Comparison of ENCODE assay signal across 15 mouse cellular contexts in the genomic region with DNA sequence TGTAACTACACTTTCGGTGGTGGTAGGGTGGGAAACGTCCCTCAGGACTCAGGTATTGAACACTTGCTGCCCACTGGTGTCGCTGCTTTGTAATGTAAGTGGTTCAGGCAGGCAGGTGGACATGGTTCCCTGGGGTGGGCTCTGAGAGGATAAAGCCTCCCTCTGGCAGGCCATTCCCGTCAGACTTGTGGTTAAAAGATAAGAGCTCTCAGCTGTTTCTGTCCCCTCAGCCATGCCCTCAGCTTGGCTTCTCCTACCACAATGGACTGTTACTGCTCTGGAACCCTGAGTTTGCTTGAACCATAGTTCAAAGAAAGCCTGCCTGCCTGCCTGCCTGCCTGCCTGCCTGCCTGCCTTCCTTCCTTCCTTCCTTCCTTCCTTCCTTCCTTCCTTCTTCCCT.
"Had no signal": no experiment of that assay in that cellular context is flagged by ENCODE, and none has a peak within 500 bp of the region (broad histone marks: within the 10 kb centered on the region; RNA-seq: fewer than 3 reads in every experiment).

No protein-coding gene starts in this region.

- H3K4me1 ChIP-seq: limb, embryonic 13.5 days; midbrain, embryonic 12.5 days had no signal

- H3K27ac ChIP-seq: layer of hippocampus, adult 2 months; limb, embryonic 13.5 days; liver, embryonic 14.5 days; midbrain, embryonic 12.5 days had no signal

- ATAC-seq: midbrain, embryonic 16.5 days had no signal

- H3K4me2 ChIP-seq: limb, embryonic 13.5 days; lung, embryonic 14.5 days; midbrain, embryonic 12.5 days had no signal

- H3K9ac ChIP-seq: limb, embryonic 13.5 days; liver, embryonic 14.5 days; lung, embryonic 14.5 days; midbrain, embryonic 12.5 days had no signal

- DNase-seq: kidney, adult 11 months; kidney, adult 9 months; kidney, postnatal 10 days; kidney, postnatal 4 days; left cerebral cortex, postnatal 4 days; lung, embryonic 14.5 days; lung, postnatal 10 days; lung, postnatal 4 days; right cerebral cortex, postnatal 14 days; thymus, postnatal 36 days had no signal

- H3K9me3 ChIP-seq: limb, embryonic 13.5 days; midbrain, embryonic 12.5 days had no signal

- H3K27me3 ChIP-seq: limb, embryonic 13.5 days; midbrain, embryonic 12.5 days had no signal

- H3K4me3 ChIP-seq: layer of hippocampus, adult 2 months; limb, embryonic 13.5 days; midbrain, embryonic 12.5 days had no signal
